Mouse (Mus musculus): ENCODE results near the gene Wwc2. TPM values are rescaled to one million over a fixed set of nuclear protein-coding genes. Genes with fewer than 3 reads are reported as not detected.

The Wwc2 gene
- total RNA-seq, 2 experiments from 2014 or later, result 27.0 to 28.2 TPM

DNA sequence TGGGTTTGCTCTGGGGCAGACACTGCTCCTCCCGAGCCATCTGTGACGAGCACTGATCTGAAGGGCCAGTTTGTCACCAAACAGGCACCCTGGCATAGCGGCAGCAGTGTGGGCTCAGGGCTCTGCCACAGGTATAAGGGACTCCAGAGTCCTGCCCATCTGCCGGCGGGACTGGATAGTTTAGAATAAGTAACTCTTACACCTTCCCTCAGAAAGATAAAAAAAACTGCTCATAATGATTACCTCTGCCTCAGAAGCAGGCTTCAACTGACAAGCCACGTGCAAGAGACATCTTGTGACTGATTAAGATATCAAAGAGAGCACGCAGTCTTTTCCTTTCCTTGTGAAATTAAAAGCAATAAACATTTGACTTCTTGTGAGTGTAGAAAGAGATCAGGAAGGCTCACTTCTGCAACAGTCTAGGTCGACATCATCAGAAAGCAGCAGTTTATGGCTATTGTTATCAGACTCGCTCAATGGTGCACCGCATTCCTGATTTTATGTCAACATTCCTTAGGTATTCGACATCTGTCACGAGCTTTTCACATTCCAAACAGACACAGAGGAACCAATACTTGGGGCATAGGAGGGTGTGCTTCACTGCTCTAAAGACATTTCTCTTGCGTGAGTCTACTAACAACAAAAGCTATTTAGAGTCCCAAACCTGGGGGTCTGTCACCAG, 116.1 kb downstream of the Wwc2 start:
- H3K4me3 ChIP-seq, result no peak overlapping the region
- no peak overlapping the region for H3K27ac ChIP-seq
- no peak for DNase-seq (ENCODE audit: low spot score in 2 of 2)
- no peak for TF ChIP-seq CTCF (conservative IDR thresholded peaks at IDR 0.05)

DNA sequence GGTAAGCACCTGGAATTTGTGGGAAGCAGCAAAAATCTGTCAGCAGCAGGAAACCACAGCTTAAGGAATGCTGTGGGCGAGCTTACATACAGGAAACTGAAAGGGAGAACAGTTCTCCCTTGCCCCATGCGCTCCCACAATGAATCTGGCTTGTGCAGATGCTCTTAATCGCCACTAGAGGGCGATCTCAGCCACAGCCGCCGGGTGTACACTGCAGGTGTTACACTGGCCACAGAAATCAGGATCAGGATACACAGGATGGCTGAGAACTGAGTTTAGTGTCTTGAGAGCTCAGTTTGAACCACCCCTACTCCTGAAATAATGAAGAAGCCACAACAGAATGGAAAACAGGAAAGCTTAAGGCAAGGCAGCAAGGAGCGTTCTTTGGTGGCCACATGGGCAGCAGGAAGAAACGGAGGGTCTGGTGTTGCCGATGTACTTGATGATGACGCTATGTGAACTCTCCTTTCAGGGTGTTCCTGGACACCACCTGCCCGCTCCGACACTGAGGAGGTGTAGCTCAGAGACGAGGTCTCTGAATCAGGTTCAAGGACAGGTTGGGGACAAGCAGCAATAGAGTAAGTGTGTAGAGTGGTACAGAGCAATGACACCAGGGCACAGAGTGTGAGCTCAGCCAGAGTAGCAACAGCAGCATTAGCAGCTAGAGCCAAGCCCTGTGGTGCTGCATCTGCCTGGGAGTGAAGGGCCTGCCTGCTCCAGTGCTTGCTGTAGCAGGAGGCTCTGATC, 118.2 kb downstream of the Wwc2 start:
- Histone ChIP-seq H3K27ac (no peak overlapping the region), H3K4me3 (no peak overlapping the region)
- peak; percentile 99 for TF ChIP-seq CTCF (conservative IDR thresholded peaks at IDR 0.05)
- DNase-seq (ENCODE audit: low spot score in 2 of 2), result peak; percentile 42 to 58

DNA sequence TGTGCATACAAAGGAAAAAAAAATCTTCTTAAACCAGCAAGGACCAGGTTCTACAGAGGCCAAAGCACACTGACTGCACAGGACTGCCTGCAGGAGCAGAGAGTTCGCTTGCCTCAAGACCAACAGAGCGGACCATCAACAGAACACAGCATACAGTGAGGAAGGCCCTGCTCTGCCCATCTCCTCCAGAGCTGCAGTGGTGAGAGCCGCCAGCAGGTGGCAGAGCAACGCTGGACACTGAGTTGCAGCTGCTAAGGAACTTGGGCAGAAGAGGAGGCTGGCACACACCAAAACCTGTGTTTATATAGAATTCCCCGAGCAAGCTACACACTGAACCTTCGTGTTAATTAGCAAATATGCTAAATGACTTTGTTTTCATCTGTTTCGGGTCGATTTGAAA, 123.7 kb downstream of the Wwc2 start:
- Histone ChIP-seq H3K27ac (no peak overlapping the region), H3K4me3 (no peak overlapping the region)
- TF ChIP-seq CTCF (conservative IDR thresholded peaks at IDR 0.05), result peak; percentile 98
- DNase-seq (ENCODE audit: low spot score in 2 of 2), result peak; percentile 86 to 91

DNA sequence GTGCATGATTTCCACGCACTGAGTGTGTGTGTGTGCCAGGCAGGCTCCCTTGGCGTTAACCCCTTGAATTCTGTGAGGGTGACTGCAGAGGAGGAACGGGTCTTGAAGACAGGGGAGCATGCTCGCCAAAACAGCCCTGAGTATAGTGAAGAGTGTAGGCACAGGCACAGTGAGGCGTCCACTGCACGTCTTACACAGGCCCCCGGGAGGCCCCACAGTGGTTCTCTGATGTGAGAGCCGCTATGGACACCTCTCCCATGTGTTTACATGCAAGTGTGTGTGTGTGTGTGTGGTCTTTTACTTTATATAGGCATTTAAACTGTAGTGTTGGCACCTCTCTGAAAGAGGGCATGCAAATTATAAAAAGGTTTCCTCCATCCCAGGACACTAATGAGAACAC, 124.2 kb downstream of the Wwc2 start:
- Histone ChIP-seq H3K4me3 (no peak overlapping the region), H3K27ac (no peak overlapping the region)
- TF ChIP-seq CTCF (conservative IDR thresholded peaks at IDR 0.05), result no peak
- no peak for DNase-seq (ENCODE audit: low spot score in 2 of 2)

DNA sequence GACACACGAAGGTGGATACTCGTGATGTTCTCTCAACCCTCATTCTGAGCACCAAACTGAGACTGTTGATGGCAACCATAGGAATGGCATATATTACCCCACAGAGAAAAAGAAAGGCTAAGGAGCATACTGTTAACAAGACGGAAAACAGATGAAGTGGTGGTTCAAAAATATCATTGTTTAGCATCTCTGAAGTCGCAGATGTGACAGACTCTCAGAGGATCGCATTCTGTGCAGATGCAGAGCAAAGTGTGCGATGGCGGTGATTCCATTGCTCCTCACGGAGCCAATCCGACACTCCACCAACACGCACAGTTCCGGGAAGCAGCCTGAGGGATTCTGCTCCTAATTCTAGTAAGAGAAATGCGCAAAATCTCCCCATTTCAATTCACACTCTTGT, 131.5 kb downstream of the Wwc2 start:
- DNase-seq (ENCODE audit: low spot score in 2 of 2), result no peak
- H3K4me3 ChIP-seq, result no peak overlapping the region
- no peak for TF ChIP-seq CTCF (conservative IDR thresholded peaks at IDR 0.05)
- no peak overlapping the region for H3K27ac ChIP-seq

DNA sequence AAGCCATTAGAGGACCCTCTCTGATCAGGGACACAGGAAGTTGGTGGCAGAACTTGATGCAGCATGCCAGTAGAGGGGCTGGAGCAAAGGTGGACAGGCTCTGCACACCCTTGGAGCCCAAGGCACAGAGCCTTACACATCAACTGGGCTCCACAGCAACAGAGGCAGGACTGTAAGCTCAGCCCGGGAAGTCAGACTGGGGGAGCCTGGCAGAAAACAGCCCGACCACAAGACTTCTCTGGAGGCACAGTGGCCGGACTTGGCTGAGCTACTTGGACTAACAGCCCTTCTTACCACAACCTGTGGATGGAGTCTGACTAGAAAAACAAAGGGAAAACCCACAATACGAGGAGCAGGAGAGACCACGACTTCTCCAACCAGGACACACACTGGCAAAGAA, 137.4 kb downstream of the Wwc2 start:
- DNase-seq (ENCODE audit: low spot score in 2 of 2), result no peak
- no peak for TF ChIP-seq CTCF (conservative IDR thresholded peaks at IDR 0.05)
- H3K27ac ChIP-seq, result no peak overlapping the region
- no peak overlapping the region for H3K4me3 ChIP-seq

DNA sequence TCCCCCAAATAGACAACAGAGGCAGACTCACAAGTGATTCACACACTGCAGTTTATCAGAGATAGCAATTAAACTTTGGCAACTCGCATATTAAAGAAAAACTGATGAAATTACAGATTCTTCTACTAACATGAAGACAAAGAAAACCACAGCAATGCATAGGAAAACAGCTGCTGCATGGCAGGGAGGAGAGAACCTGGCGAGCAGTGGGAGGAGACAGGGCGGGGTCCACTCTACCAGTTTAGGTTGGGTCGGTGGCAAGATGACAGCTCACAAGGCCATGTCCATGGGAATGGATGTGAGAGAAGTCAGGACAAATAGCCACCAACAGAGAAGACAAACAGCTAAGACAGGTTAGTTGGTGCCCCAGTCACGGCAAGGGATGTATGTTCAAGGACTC, 138.0 kb downstream of the Wwc2 start:
- no peak for TF ChIP-seq CTCF (conservative IDR thresholded peaks at IDR 0.05)
- no peak overlapping the region for H3K4me3 ChIP-seq
- H3K27ac ChIP-seq, result no peak overlapping the region
- DNase-seq (ENCODE audit: low spot score in 2 of 2), result no peak

DNA sequence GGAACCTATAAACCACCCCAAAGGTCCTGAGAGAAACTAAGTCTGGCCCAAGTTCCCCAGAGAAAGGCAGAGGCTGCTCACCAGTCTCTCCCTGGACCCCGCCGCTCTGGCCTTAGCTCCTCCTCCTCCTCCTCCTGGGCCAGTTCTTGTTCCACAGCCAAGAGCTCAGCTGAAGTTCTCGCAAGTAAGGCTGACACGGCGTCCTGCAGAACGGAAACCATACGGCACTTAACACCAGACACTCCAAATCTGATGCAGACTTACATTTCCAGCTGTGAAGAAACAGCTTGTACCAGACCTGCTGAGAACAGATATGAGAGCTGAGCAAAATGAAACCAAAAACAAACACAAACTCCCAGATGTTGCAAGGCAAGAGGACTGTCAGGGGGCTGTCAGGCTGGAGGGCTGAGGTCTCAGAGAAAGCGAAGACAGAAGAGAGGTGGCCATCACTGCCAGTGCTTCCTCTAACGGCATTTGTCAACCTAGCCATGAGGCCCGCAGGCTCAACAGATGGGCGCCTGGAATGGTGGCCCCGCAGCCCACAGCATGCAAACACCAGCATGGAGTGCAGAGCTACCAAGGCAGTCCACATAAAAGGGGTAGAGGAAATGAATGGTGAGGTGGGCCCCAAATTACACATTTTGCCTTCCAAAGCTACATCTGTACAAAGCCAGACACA, 138.8 kb downstream of the Wwc2 start:
- peak overlapping the region; percentile 22; the same call in 1 of the 2 replicates for H3K4me3 ChIP-seq
- DNase-seq (ENCODE audit: low spot score in 2 of 2), result no peak
- peak overlapping the region; percentile 51; the same call in 1 of the 2 replicates for H3K27ac ChIP-seq

DNA sequence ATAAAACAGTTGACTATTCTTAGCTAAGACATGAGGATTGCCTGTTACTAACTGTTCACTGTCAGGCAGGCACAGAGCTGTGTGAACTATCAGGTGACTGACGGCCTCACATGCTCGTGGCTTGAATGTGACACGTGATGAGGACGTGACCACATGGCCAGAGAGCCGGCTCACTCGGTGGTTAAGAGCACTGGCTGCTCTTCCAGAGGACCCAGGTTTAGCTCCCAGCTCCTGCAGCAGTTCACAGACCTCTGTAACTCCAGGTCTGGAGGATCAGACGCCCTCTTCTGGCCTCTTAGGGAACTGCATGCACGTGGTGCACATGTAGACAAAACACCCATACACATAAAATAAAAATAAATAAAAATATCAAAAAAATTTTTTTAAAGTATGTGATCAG, 140.9 kb downstream of the Wwc2 start:
- no peak for DNase-seq (ENCODE audit: low spot score in 2 of 2)
- Histone ChIP-seq H3K4me3 (no peak overlapping the region), H3K27ac (no peak overlapping the region)
- peak; percentile 69 for TF ChIP-seq CTCF (conservative IDR thresholded peaks at IDR 0.05)

More for the DNA sequence above, 138.8 kb downstream of the Wwc2 start:
- no peak for TF ChIP-seq CTCF (conservative IDR thresholded peaks at IDR 0.05)

DNA sequence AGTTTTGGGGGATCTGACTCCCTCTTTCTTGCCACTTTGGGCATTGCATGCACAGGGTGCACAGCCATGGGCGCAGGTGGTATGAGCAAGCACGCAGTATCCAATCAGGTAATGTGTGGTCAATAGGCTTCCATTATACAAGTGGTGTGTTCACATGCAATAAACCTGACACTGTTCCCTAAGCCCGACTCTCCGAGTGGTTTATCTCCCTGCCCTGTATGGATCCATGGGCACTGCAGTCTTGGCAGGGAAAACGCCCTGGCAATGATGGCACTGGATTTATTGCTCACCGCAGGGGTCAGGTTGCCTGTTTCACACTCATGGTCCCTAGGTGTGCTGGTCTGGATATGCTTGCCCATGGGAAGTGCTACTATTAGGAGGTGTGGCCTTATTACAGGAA, 142.8 kb downstream of the Wwc2 start:
- Histone ChIP-seq H3K4me3 (no peak overlapping the region), H3K27ac (no peak overlapping the region)
- DNase-seq (ENCODE audit: low spot score in 2 of 2), result no peak
- TF ChIP-seq CTCF (conservative IDR thresholded peaks at IDR 0.05), result no peak

DNA sequence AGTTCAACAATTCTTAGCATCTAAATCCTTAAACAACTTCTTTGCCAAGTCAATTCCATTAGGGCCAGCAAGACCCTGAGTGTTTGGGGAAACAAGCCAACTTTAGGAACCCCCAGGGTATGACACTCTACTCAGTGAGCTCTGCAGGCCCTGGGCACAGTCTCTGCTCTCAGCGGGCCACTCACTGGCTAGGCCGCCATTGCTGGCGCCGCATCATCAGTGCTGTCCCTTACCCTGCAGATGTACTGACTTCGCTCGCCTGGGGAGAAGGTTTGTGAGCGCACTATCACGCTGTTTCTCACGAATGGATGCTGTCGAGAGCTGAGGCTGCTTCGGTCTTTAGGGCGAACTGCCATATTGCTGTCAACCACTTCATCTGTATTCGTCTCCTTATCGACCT, 143.6 kb downstream of the Wwc2 start:
- no peak for TF ChIP-seq CTCF (conservative IDR thresholded peaks at IDR 0.05)
- no peak for DNase-seq (ENCODE audit: low spot score in 2 of 2)
- H3K4me3 ChIP-seq, result no peak overlapping the region
- no peak overlapping the region for H3K27ac ChIP-seq

DNA sequence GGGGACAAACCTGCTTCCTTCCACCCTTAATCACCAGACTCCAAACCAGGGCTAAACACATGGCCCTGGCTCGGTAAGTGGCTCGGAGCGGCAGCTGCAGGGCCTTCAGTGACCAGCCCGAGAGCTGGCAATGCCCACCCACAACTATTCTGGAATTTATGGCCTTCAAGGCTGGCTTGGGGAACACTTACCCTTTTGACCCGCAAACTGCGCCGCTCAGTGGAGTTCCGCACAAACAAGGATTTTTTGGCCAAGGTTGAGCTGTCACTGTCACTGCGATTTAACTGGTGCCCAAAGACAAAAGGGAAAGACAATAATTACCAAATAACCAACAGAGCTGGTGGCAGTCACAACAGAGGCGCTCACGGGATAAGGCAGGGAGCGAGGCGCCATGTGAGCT, 144.8 kb downstream of the Wwc2 start:
- DNase-seq (ENCODE audit: low spot score in 2 of 2), result no peak
- H3K27ac ChIP-seq, result no peak overlapping the region
- TF ChIP-seq CTCF (conservative IDR thresholded peaks at IDR 0.05), result no peak
- H3K4me3 ChIP-seq, result no peak overlapping the region

DNA sequence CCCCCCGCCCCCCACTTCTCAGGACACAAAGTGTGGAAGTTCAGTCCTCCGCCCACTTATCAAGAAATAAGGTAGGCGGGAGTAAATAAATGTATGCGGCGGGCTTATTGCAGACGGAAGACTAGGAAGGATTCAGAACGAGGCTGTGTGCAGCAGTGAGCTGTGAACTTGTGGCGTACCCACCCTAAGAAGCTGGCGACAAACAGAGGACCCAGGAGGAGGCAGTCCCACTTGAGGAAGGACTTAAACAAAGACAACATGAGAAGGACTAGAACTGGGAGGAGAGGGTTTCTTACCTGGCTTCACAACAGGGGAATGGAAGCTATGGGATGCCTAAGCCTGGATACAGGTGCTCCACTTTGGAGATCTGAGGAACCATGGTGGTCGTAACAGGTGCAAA, 147.1 kb downstream of the Wwc2 start:
- Histone ChIP-seq H3K4me3 (no peak overlapping the region), H3K27ac (no peak overlapping the region)
- DNase-seq (ENCODE audit: low spot score in 2 of 2), result no peak
- TF ChIP-seq CTCF (conservative IDR thresholded peaks at IDR 0.05), result no peak
